Mouse (Mus musculus) spleen, embryonic (tissue): ENCODE data around the gene Zfp691.

Source experiments
- CTCF ChIA-PET: fragments of 350-600 bp; sonication (Branson Sonifier 250); formaldehyde crosslinking; loops from one replicate; lab custom pipeline; 2022; lab: Charles Lee

Gene Zfp691

GRCm38 (mm10) chr4:119127229-119127628 lies 46.8 kb downstream of the Zfp691 start:
- CTCF ChIA-PET: no interaction called here

GRCm38 (mm10) chr4:119125577-119126270 lies 48.3 kb downstream of the Zfp691 start:
- CTCF ChIA-PET: no interaction called here

GRCm38 (mm10) chr4:119124771-119125273 lies 49.2 kb downstream of the Zfp691 start:
- CTCF ChIA-PET: interaction anchor here (0.9 kb wide), 1 partner anchor 54 kb away, joined by 3 read pairs; no protein-coding TSS in a partner anchor

GRCm38 (mm10) chr4:119121249-119121648 lies 52.7 kb downstream of the Zfp691 start:
- CTCF ChIA-PET: no interaction called here

- CTCF ChIA-PET: interaction anchor here (0.6 kb wide), 1 partner anchor 32 kb away, joined by 3 read pairs; no protein-coding TSS in a partner anchor
Observed at GRCm38 (mm10) chr4:119120095-119120494, 53.9 kb downstream of the Zfp691 start.
